Mouse (Mus musculus): ENCODE measurements around the gene Adam11. TPM values are rescaled to one million over a fixed set of nuclear protein-coding genes. Genes with fewer than 3 reads are reported as not detected.

Adam11 gene
- polyA plus RNA-seq, 1 experiment from 2014 or later = 16.6 TPM

GRCm38 (mm10) chr11:102794157-102794556 is 32.9 kb downstream of the Adam11 start:
- 77% methylated on average over 8 of the region's 8 CpGs for WGBS
- Histone ChIP-seq H3K9me3 (ENCODE audit: control insufficient read depth, low read length) (no peaks in the 10 kb centered on the region), H3K36me3 (ENCODE audit: control insufficient read depth, insufficient read depth, low read length) (no peaks in the 10 kb centered on the region), H3K27ac (ENCODE audit: low read depth, low read length) (no peak overlapping the region), H3K27me3 (ENCODE audit: control insufficient read depth, insufficient read depth, low read length) (no peaks in the 10 kb centered on the region), H3K4me1 (replicated peaks; ENCODE audit: control insufficient read depth, insufficient read depth, low read length) (no peaks in the 10 kb centered on the region), H3K4me3 (ENCODE audit: low read depth, low read length) (no peak overlapping the region), H3K9ac (ENCODE audit: low read depth, low read length) (no peak overlapping the region), H3K4me2 (replicated peaks; ENCODE audit: low read depth, low read length) (no peak overlapping the region)
- ATAC-seq (ENCODE audit: low FRiP score) = no peak
- DNase-seq (ENCODE audit: low spot score) = no peak

GRCm38 (mm10) chr11:102803453-102803852 is 42.2 kb downstream of the Adam11 start:
- ATAC-seq (ENCODE audit: low FRiP score) (no peak), DNase-seq (ENCODE audit: low spot score) (no peak)
- Histone ChIP-seq H3K4me2 (replicated peaks; ENCODE audit: low read depth, low read length) (no peak overlapping the region), H3K9me3 (ENCODE audit: control insufficient read depth, low read length) (no peaks in the 10 kb centered on the region), H3K9ac (ENCODE audit: low read depth, low read length) (no peak overlapping the region), H3K27me3 (ENCODE audit: control insufficient read depth, insufficient read depth, low read length) (no peaks in the 10 kb centered on the region), H3K4me1 (replicated peaks; ENCODE audit: control insufficient read depth, insufficient read depth, low read length) (no peaks in the 10 kb centered on the region), H3K36me3 (ENCODE audit: control insufficient read depth, insufficient read depth, low read length) (peaks cover 12% of the 10 kb centered on the region), H3K4me3 (ENCODE audit: low read depth, low read length) (no peak overlapping the region), H3K27ac (ENCODE audit: low read depth, low read length) (no peak overlapping the region)
- 86% methylated on average over 5 of the region's 5 CpGs for WGBS

GRCm38 (mm10) chr11:102808246-102808645 is 47.0 kb downstream of the Adam11 start:
- WGBS = 84% methylated on average over 5 of the region's 5 CpGs
- Histone ChIP-seq H3K27ac (ENCODE audit: low read depth, low read length) (no peak overlapping the region), H3K4me1 (replicated peaks; ENCODE audit: control insufficient read depth, insufficient read depth, low read length) (no peaks in the 10 kb centered on the region)

GRCm38 (mm10) chr11:102810721-102811485 is 49.7 kb downstream of the Adam11 start:
- ATAC-seq (ENCODE audit: low FRiP score) = no peak
- 75% methylated on average over 4 of the region's 4 CpGs for WGBS
- no peaks in the 10 kb centered on the region; the same call in 1 of the 2 replicates for H3K4me1 ChIP-seq (replicated peaks; ENCODE audit: control insufficient read depth, insufficient read depth, low read length)
- no peak for DNase-seq (ENCODE audit: low spot score)
- H3K36me3 ChIP-seq (ENCODE audit: control insufficient read depth, insufficient read depth, low read length) = no peaks in the 10 kb centered on the region
- H3K4me2 ChIP-seq (replicated peaks; ENCODE audit: low read depth, low read length) = no peak overlapping the region
- no peak overlapping the region for H3K27ac ChIP-seq (ENCODE audit: low read depth, low read length)
- no peak overlapping the region for H3K9ac ChIP-seq (ENCODE audit: low read depth, low read length)
- H3K27me3 ChIP-seq (ENCODE audit: control insufficient read depth, insufficient read depth, low read length) = no peaks in the 10 kb centered on the region
- no peaks in the 10 kb centered on the region for H3K9me3 ChIP-seq (ENCODE audit: control insufficient read depth, low read length)
- H3K4me3 ChIP-seq (ENCODE audit: low read depth, low read length) = no peak overlapping the region

More at GRCm38 (mm10) chr11:102808246-102808645, 47.0 kb downstream of the Adam11 start:
- Histone ChIP-seq H3K9me3 (ENCODE audit: control insufficient read depth, low read length) (no peaks in the 10 kb centered on the region), H3K4me3 (ENCODE audit: low read depth, low read length) (no peak overlapping the region), H3K4me2 (replicated peaks; ENCODE audit: low read depth, low read length) (no peak overlapping the region), H3K9ac (ENCODE audit: low read depth, low read length) (no peak overlapping the region), H3K36me3 (ENCODE audit: control insufficient read depth, insufficient read depth, low read length) (peaks cover 4% of the 10 kb centered on the region; the same call in 1 of the 2 replicates), H3K27me3 (ENCODE audit: control insufficient read depth, insufficient read depth, low read length) (no peaks in the 10 kb centered on the region)
- ATAC-seq (ENCODE audit: low FRiP score) (no peak), DNase-seq (ENCODE audit: low spot score) (no peak)

- DNase-seq (ENCODE audit: low spot score) = no peak
- Histone ChIP-seq H3K36me3 (ENCODE audit: control insufficient read depth, insufficient read depth, low read length) (no peaks in the 10 kb centered on the region), H3K4me3 (ENCODE audit: low read depth, low read length) (no peak overlapping the region), H3K4me2 (replicated peaks; ENCODE audit: low read depth, low read length) (no peak overlapping the region), H3K27ac (ENCODE audit: low read depth, low read length) (no peak overlapping the region), H3K9ac (ENCODE audit: low read depth, low read length) (no peak overlapping the region), H3K9me3 (ENCODE audit: control insufficient read depth, low read length) (no peaks in the 10 kb centered on the region), H3K4me1 (replicated peaks; ENCODE audit: control insufficient read depth, insufficient read depth, low read length) (peaks cover 3% of the 10 kb centered on the region), H3K27me3 (ENCODE audit: control insufficient read depth, insufficient read depth, low read length) (no peaks in the 10 kb centered on the region)
- ATAC-seq (ENCODE audit: low FRiP score) = no peak
These were observed 53.6 kb downstream of the Adam11 start for GRCm38 (mm10) chr11:102814881-102815280.

- Histone ChIP-seq H3K4me3 (ENCODE audit: low read depth, low read length) (peak overlapping the region; percentile 87), H3K27ac (ENCODE audit: low read depth, low read length) (peak overlapping the region; percentile 96), H3K27me3 (ENCODE audit: control insufficient read depth, insufficient read depth, low read length) (no peaks in the 10 kb centered on the region; the same call in 1 of the 2 replicates), H3K4me1 (replicated peaks; ENCODE audit: control insufficient read depth, insufficient read depth, low read length) (peaks cover 3% of the 10 kb centered on the region), H3K36me3 (ENCODE audit: control insufficient read depth, insufficient read depth, low read length) (no peaks in the 10 kb centered on the region), H3K4me2 (replicated peaks; ENCODE audit: low read depth, low read length) (peak overlapping the region; percentile 83), H3K9ac (ENCODE audit: low read depth, low read length) (peak overlapping the region; percentile 99), H3K9me3 (ENCODE audit: control insufficient read depth, low read length) (no peaks in the 10 kb centered on the region)
- peak; percentile 74 for DNase-seq (ENCODE audit: low spot score)
- under 1% methylated on average over 42 of the region's 92 CpGs for WGBS
- ATAC-seq (ENCODE audit: low FRiP score) = peak; percentile 35; the same call in 1 of the 2 replicates
These were observed 57.1 kb downstream of the Adam11 start for GRCm38 (mm10) chr11:102818121-102819020.

- H3K4me2 ChIP-seq (replicated peaks; ENCODE audit: low read depth, low read length) = peak within 1 kb of the TSS; percentile 83
- ATAC-seq (ENCODE audit: low FRiP score) = peak; percentile 87
- no peaks in the 10 kb centered on the region for H3K36me3 ChIP-seq (ENCODE audit: control insufficient read depth, insufficient read depth, low read length)
- under 1% methylated on average over 49 of the region's 97 CpGs for WGBS
- peak within 1 kb of the TSS; percentile 96 for H3K27ac ChIP-seq (ENCODE audit: low read depth, low read length)
- H3K9me3 ChIP-seq (ENCODE audit: control insufficient read depth, low read length) = no peaks in the 10 kb centered on the region
- H3K4me1 ChIP-seq (replicated peaks; ENCODE audit: control insufficient read depth, insufficient read depth, low read length) = peaks cover 3% of the 10 kb centered on the region
- no peaks in the 10 kb centered on the region; the same call in 1 of the 2 replicates for H3K27me3 ChIP-seq (ENCODE audit: control insufficient read depth, insufficient read depth, low read length)
- H3K9ac ChIP-seq (ENCODE audit: low read depth, low read length) = peak within 1 kb of the TSS; percentile 99
- H3K4me3 ChIP-seq (ENCODE audit: low read depth, low read length) = peak within 1 kb of the TSS; percentile 87
- peak; percentile 80 for DNase-seq (ENCODE audit: low spot score)
These were observed 58.0 kb downstream of the Adam11 start, which contains the start of gene Gjc1 for GRCm38 (mm10) chr11:102819021-102819782. Gjc1 (minus strand) TSS chr11:102819700.

GRCm38 (mm10) chr11:102819783-102820385 is 58.6 kb downstream of the Adam11 start:
- no peak overlapping the region; the same call in 1 of the 2 replicates for H3K9ac ChIP-seq (ENCODE audit: low read depth, low read length)
- H3K27ac ChIP-seq (ENCODE audit: low read depth, low read length) = peak overlapping the region; percentile 96; the same call in 1 of the 2 replicates
- DNase-seq (ENCODE audit: low spot score) = peak; percentile 10
- H3K36me3 ChIP-seq (ENCODE audit: control insufficient read depth, insufficient read depth, low read length) = no peaks in the 10 kb centered on the region
- peak overlapping the region; percentile 87 for H3K4me3 ChIP-seq (ENCODE audit: low read depth, low read length)
- ATAC-seq (ENCODE audit: low FRiP score) = no peak
- no peaks in the 10 kb centered on the region; the same call in 1 of the 2 replicates for H3K27me3 ChIP-seq (ENCODE audit: control insufficient read depth, insufficient read depth, low read length)
- peaks cover 3% of the 10 kb centered on the region for H3K4me1 ChIP-seq (replicated peaks; ENCODE audit: control insufficient read depth, insufficient read depth, low read length)
- 5% methylated on average over 14 of the region's 14 CpGs for WGBS
- H3K9me3 ChIP-seq (ENCODE audit: control insufficient read depth, low read length) = no peaks in the 10 kb centered on the region
- peak overlapping the region; percentile 83 for H3K4me2 ChIP-seq (replicated peaks; ENCODE audit: low read depth, low read length)
